Mouse (Mus musculus): ENCODE results near the gene 4930564D02Rik. TPM values are rescaled to one million over a fixed set of nuclear protein-coding genes. Genes with fewer than 3 reads are reported as not detected.

Gene 4930564D02Rik
- polyA plus RNA-seq, 1 experiment from 2014 or later, result not detected

DNA sequence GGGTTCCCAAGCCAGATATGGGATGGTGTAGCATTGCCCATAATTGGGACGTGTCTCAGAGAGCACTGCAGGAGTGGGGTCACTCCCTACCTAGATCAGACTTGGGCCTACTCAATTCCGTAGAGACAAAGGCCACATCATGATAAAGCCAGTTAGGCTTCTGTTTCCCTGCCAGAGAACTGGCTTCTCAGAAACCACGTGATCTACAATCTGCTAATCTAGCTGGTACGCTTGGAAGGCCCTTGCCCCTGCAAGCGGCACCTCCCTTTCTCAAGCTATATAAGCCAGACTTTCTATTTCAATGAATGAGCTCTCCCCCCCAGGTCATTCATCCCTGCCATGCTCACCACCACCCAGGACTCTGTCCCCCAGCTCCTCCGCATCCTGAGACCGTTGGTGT is 23.5 kb downstream of the 4930564D02Rik start:
- Histone ChIP-seq H3K36me3 (ENCODE audit: insufficient read depth) (no peaks in the 10 kb centered on the region), H3K9me3 (ENCODE audit: low read depth, low read length) (no peaks in the 10 kb centered on the region), H3K9ac (no peak overlapping the region), H3K4me3 (ENCODE audit: low read depth, low read length) (no peak overlapping the region), H3K4me1 (ENCODE audit: insufficient read depth) (no peaks in the 10 kb centered on the region), H3K27me3 (ENCODE audit: insufficient read depth, low read length) (no peaks in the 10 kb centered on the region), H3K4me2 (no peak overlapping the region), H3K27ac (ENCODE audit: low read depth) (no peak overlapping the region)
- no peak for DNase-seq
- TF ChIP-seq CTCF (IDR thresholded peaks at IDR 0.05; ENCODE audit: low read depth), result no peak
- no peak for ATAC-seq (ENCODE audit: insufficient read depth)
- 80% methylated on average over 7 of the region's 7 CpGs for WGBS

DNA sequence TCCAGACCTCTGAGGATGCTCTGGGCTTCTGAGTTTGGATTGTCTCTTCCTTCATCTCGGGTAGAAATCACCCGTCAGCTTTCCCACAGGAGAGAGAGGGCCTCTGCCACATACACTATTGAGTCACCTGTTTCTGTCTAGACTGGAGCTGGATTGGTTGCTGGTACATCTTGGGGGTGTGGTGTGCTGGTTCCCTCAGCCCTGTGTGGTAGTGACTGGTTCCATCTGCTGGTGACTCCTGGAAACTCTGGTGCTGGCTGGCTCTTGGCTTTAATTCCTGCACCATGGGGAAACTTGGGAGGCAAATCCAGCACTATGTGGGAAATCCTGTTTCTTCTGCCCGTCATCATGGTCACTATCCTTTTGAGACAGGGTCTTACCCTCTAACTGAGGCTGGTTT is 24.3 kb downstream of the 4930564D02Rik start:
- Histone ChIP-seq H3K4me3 (ENCODE audit: low read depth, low read length) (no peak overlapping the region), H3K9me3 (ENCODE audit: low read depth, low read length) (no peaks in the 10 kb centered on the region), H3K9ac (no peak overlapping the region), H3K4me1 (ENCODE audit: insufficient read depth) (no peaks in the 10 kb centered on the region), H3K27ac (ENCODE audit: low read depth) (no peak overlapping the region), H3K4me2 (no peak overlapping the region), H3K27me3 (ENCODE audit: insufficient read depth, low read length) (no peaks in the 10 kb centered on the region), H3K36me3 (ENCODE audit: insufficient read depth) (no peaks in the 10 kb centered on the region)
- peak; percentile 72 for TF ChIP-seq CTCF (IDR thresholded peaks at IDR 0.05; ENCODE audit: low read depth)
- WGBS, result 15% methylated on average over 3 of the region's 3 CpGs
- peak; percentile 69 for DNase-seq
- ATAC-seq (ENCODE audit: insufficient read depth), result peak; percentile 71; the same call in 1 of the 2 replicates

DNA sequence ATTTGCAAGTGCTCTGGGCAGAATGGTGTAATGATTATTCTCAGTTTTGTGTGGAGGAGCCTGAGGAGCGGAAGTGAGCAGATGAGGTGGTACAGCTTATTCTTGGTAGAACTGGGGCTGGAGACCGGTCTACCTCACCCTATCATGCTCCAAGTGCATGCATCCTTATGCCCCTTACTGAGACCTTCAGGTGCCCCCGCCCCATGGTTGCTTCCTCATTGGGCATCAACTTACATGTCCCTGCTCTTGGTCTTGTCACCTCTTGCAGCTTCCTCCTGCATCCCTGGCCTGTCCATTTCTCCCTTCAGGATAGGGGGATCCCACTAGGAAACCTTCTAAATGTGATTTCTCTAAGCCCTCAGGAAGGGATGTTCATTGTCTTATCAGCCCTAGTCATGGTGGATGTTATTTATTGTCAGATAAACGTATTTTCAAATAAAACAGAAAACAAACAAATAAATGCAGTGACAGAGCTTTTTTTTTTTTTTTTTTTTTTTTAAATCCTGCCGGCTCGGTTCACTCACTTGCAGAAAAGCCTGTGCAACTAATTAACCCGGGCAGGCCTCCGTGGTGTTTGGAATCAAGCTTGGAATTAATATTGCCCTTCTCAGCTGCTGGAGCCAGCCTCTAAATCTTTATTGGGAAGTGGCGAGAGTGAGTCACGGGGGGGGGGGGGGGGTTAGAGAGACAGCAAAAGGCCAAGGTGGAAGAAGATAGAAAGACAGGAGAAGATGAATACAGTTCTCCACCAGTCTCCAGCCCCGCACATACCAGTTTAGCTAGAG is 26.3 kb downstream of the 4930564D02Rik start:
- H3K9ac ChIP-seq, result no peak overlapping the region
- DNase-seq (no peak), ATAC-seq (ENCODE audit: insufficient read depth) (no peak)
- H3K4me2 ChIP-seq, result no peak overlapping the region
- H3K27ac ChIP-seq (ENCODE audit: low read depth), result no peak overlapping the region
- no peak overlapping the region for H3K4me3 ChIP-seq (ENCODE audit: low read depth, low read length)
- no peak for TF ChIP-seq CTCF (IDR thresholded peaks at IDR 0.05; ENCODE audit: low read depth)
- no peaks in the 10 kb centered on the region for H3K9me3 ChIP-seq (ENCODE audit: low read depth, low read length)
- H3K4me1 ChIP-seq (ENCODE audit: insufficient read depth), result no peaks in the 10 kb centered on the region
- whole genome bisulfite sequencing, result 68% methylated on average over 11 of the region's 11 CpGs
- no peaks in the 10 kb centered on the region for H3K27me3 ChIP-seq (ENCODE audit: insufficient read depth, low read length)
- H3K36me3 ChIP-seq (ENCODE audit: insufficient read depth), result no peaks in the 10 kb centered on the region

DNA sequence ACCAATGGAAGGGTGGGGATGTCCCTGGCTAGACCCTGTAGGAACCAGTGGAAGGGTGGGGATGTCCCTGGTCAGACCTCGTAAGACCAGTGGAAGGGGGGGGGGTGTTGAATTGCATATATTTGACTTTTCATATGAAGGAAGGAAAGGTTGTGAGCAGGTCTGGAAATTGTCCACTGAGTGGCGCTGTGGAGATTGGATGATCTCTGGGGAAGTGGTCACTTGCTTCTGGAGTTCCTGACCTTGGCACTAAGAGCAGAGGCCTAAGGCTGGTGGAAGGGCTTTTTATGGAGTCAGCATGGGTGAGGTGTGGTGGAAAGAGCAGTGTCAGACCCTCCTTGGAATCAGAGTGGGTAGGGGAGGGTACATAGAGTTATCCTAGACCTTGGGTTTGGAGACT is 27.8 kb downstream of the 4930564D02Rik start:
- no peak for TF ChIP-seq CTCF (IDR thresholded peaks at IDR 0.05; ENCODE audit: low read depth)
- ATAC-seq (ENCODE audit: insufficient read depth) (no peak), DNase-seq (no peak)
- WGBS, result 62% methylated on average over 2 of the region's 2 CpGs
- H3K4me2 ChIP-seq, result no peak overlapping the region
- no peaks in the 10 kb centered on the region for H3K9me3 ChIP-seq (ENCODE audit: low read depth, low read length)
- no peaks in the 10 kb centered on the region for H3K27me3 ChIP-seq (ENCODE audit: insufficient read depth, low read length)
- no peak overlapping the region for H3K4me3 ChIP-seq (ENCODE audit: low read depth, low read length)
- no peak overlapping the region for H3K27ac ChIP-seq (ENCODE audit: low read depth)
- H3K9ac ChIP-seq, result no peak overlapping the region
- H3K4me1 ChIP-seq (ENCODE audit: insufficient read depth), result no peaks in the 10 kb centered on the region
- no peaks in the 10 kb centered on the region for H3K36me3 ChIP-seq (ENCODE audit: insufficient read depth)

DNA sequence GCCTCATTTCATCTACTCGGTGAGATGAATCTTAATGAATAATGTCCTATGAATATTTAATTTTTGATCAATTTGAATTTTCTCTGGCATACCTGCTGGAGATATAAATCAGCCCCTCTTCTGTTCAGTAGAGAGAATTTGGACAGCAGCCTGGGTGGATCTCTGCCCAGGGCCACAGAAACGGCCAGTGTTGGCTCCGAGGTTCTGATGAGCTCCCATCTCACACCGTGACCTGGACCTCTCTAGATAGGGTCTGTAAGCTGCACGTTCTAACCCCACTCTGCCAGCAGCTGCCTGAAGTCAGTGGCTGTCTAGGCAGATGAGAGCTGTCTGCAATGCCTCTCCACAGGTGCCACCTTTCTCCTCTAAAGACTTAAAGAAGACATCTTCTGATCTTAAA is 28.4 kb downstream of the 4930564D02Rik start:
- no peak for ATAC-seq (ENCODE audit: insufficient read depth)
- 65% methylated on average over 5 of the region's 5 CpGs for WGBS
- no peak overlapping the region for H3K4me2 ChIP-seq

DNA sequence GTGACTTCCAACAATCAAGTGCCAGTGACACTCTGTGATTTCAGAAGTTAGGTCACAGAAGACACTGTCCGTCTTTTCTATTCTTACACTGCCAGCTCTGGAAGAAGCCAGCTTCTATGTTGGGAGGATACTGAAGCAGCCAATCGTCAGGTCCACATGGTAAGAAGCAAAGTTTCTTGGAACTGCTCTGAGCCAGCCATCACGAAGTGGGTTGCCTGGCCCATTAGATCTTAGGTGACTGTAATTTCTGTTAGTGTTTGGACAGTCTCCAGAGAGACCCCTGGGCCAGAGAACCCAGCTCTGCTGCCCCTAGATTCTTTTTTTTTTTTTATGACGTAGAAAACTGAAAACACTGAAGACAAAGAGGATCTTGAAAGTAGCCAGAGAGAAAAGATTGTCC is 30.9 kb downstream of the 4930564D02Rik start:
- DNase-seq (no peak), ATAC-seq (ENCODE audit: insufficient read depth) (no peak)
- Histone ChIP-seq H3K36me3 (ENCODE audit: insufficient read depth) (no peaks in the 10 kb centered on the region), H3K27ac (ENCODE audit: low read depth) (no peak overlapping the region), H3K4me1 (ENCODE audit: insufficient read depth) (no peaks in the 10 kb centered on the region), H3K4me3 (ENCODE audit: low read depth, low read length) (no peak overlapping the region), H3K9ac (no peak overlapping the region), H3K27me3 (ENCODE audit: insufficient read depth, low read length) (no peaks in the 10 kb centered on the region), H3K4me2 (no peak overlapping the region), H3K9me3 (ENCODE audit: low read depth, low read length) (no peaks in the 10 kb centered on the region)
- WGBS, result 71% methylated on average over 4 of the region's 4 CpGs
- no peak for TF ChIP-seq CTCF (IDR thresholded peaks at IDR 0.05; ENCODE audit: low read depth)

More for the DNA sequence above, 28.4 kb downstream of the 4930564D02Rik start:
- no peaks in the 10 kb centered on the region for H3K36me3 ChIP-seq (ENCODE audit: insufficient read depth)
- H3K9me3 ChIP-seq (ENCODE audit: low read depth, low read length), result no peaks in the 10 kb centered on the region
- H3K4me3 ChIP-seq (ENCODE audit: low read depth, low read length), result no peak overlapping the region
- no peak for DNase-seq
- no peak overlapping the region for H3K9ac ChIP-seq
- H3K27ac ChIP-seq (ENCODE audit: low read depth), result no peak overlapping the region
- no peak for TF ChIP-seq CTCF (IDR thresholded peaks at IDR 0.05; ENCODE audit: low read depth)
- no peaks in the 10 kb centered on the region for H3K4me1 ChIP-seq (ENCODE audit: insufficient read depth)
- no peaks in the 10 kb centered on the region for H3K27me3 ChIP-seq (ENCODE audit: insufficient read depth, low read length)

DNA sequence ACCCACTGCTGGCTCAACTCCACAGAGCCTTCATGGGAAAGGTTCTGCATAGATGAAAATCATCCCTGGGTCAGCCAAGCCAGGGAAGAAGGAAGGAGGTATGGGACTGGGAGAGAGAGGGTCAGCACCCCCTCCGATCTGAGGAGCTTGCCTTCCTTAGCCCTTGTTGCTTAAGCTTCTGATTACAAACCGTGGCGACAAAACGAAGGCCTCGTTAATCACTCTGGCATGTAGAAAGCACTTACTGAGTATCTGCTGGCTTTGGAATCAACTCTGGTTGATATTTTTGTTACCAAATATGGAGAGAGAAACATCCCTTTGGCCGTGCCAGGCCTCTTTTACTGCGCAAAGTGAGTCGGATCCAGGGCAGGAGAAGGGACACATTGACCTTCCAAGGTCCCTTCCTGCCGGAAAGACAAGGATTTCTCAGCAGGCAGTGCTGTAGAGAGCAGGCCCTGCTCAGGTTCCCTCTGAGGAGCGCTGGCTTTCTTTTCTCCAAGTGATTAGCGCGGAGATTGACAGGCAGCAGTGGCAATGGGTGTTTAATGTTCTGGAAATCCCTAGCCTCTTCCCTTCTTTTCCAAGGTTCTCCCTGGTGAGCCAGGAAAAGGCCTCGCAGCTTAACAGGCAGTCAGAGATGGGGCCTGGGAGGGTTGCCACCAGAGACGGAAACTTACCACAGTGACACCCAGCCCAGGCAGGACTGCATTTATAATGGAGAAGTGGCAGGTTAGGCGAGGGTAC is 33.1 kb downstream of the 4930564D02Rik start:
- Histone ChIP-seq H3K9ac (no peak overlapping the region), H3K36me3 (ENCODE audit: insufficient read depth) (no peaks in the 10 kb centered on the region), H3K9me3 (ENCODE audit: low read depth, low read length) (no peaks in the 10 kb centered on the region), H3K4me3 (ENCODE audit: low read depth, low read length) (no peak overlapping the region), H3K27ac (ENCODE audit: low read depth) (no peak overlapping the region), H3K27me3 (ENCODE audit: insufficient read depth, low read length) (no peaks in the 10 kb centered on the region), H3K4me1 (ENCODE audit: insufficient read depth) (no peaks in the 10 kb centered on the region), H3K4me2 (no peak overlapping the region)
- TF ChIP-seq CTCF (IDR thresholded peaks at IDR 0.05; ENCODE audit: low read depth), result no peak
- no peak for ATAC-seq (ENCODE audit: insufficient read depth)
- 32% methylated on average over 15 of the region's 15 CpGs for WGBS
- DNase-seq, result peak; percentile 35

All from lung, embryonic 14.5 days (tissue).